Mouse (Mus musculus) forebrain, embryonic 11.5 days (tissue): ENCODE data around the gene Nrbp1. TPM values are rescaled to one million over a fixed set of nuclear protein-coding genes. Genes with fewer than 3 reads are reported as not detected.

Experiments
- polyA plus RNA-seq: library from polyadenylated mRNA; unstranded; fragments of >200 nt; fragmentation: Nextera tagmentation; extraction: Ambion mirVana; gene quantifications from 2 replicates; pipeline ENCODE4 v1.2.1, GENCODE M21; 2014

The Nrbp1 gene
- polyA plus RNA-seq, 1 experiment from 2014 or later: 145 TPM

Other genes with a start within 250 kb of the Nrbp1 start
- gene Atraid, start 192.6 kb upstream of the Nrbp1 start, polyA plus RNA-seq: 81.8 and 86.4 TPM in 2 replicates
- 10.8 and 10.9 TPM in 2 replicates for gene Slc5a6, start 191.9 kb upstream of the Nrbp1 start, polyA plus RNA-seq
- 44.3 and 55.4 TPM in 2 replicates for gene Cad, start 186.1 kb upstream of the Nrbp1 start, polyA plus RNA-seq
- not detected in 2 replicates for gene Dnajc5g, start 134.6 kb upstream of the Nrbp1 start, polyA plus RNA-seq
- 0.79 and 1.2 TPM in 2 replicates for gene Slc30a3, start 132.6 kb upstream of the Nrbp1 start, polyA plus RNA-seq
- gene Trim54, start 124.2 kb upstream of the Nrbp1 start, polyA plus RNA-seq: not detected in 2 replicates
- gene Ucn, start 102.0 kb upstream of the Nrbp1 start, polyA plus RNA-seq: not detected in 2 replicates
- gene Mpv17, start 86.6 kb upstream of the Nrbp1 start, polyA plus RNA-seq: 56.3 and 57.5 TPM in 2 replicates
- 2.1 and 2.3 TPM in 2 replicates for gene Gm29609, start 61.0 kb upstream of the Nrbp1 start, polyA plus RNA-seq
- 101 and 109 TPM in 2 replicates for gene Gtf3c2, start 60.7 kb upstream of the Nrbp1 start, polyA plus RNA-seq
- 142 and 144 TPM in 2 replicates for gene Snx17, start 47.6 kb upstream of the Nrbp1 start, polyA plus RNA-seq
- 68.8 and 83.8 TPM in 2 replicates for gene Eif2b4, start 47.4 kb upstream of the Nrbp1 start, polyA plus RNA-seq
- gene Zfp513, start 38.6 kb upstream of the Nrbp1 start, polyA plus RNA-seq: 10.0 TPM in 2 replicates
- gene Ppm1g, start 20.2 kb upstream of the Nrbp1 start, polyA plus RNA-seq: 177 and 193 TPM in 2 replicates
- 0.92 TPM in 1 of 2 replicates, not detected in the other for gene Gm9970, start 368 bp downstream of the Nrbp1 start, polyA plus RNA-seq
- gene Krtcap3, start 10.8 kb downstream of the Nrbp1 start, polyA plus RNA-seq: 5.0 and 5.1 TPM in 2 replicates
- gene Ift172, start 50.3 kb downstream of the Nrbp1 start, polyA plus RNA-seq: 42.6 and 50.4 TPM in 2 replicates
- 58.4 and 62.8 TPM in 2 replicates for gene Fndc4, start 55.2 kb downstream of the Nrbp1 start, polyA plus RNA-seq
- gene Gckr, start 56.6 kb downstream of the Nrbp1 start, polyA plus RNA-seq: 0.13 TPM in 1 of 2 replicates, not detected in the other
- 87.5 and 87.9 TPM in 2 replicates for gene Zfp512, start 211.6 kb downstream of the Nrbp1 start, polyA plus RNA-seq
- 0.23 TPM in 1 of 2 replicates, not detected in the other for gene 4930548H24Rik, start 244.9 kb downstream of the Nrbp1 start, polyA plus RNA-seq